10 mouse cellular contexts compared by ENCODE assay signal in genomic region chr6:127932697-127933096, GRCm38 (mm10). TPM values are rescaled to one million over a fixed set of nuclear protein-coding genes. Genes with fewer than 3 reads are reported as not detected.
DNase-seq lines count a peak whose midpoint lies in the region; ATAC-seq lines count a peak whose summit lies in the region.
"Had no signal": no experiment of that assay in that cellular context is flagged by ENCODE, and none has a peak within 500 bp of the region (broad histone marks: within the 10 kb centered on the region; RNA-seq: fewer than 3 reads in every experiment).

No protein-coding gene starts in this region.

- peaks cover 20% of the 10 kb centered on the region for H3K36me3 ChIP-seq in limb, embryonic 13.5 days
- H3K36me3 ChIP-seq: G1E had no signal

- H3K4me2 ChIP-seq in limb, embryonic 13.5 days (replicated peaks): no peak overlapping the region

- H3K9ac ChIP-seq in limb, embryonic 13.5 days: no peak overlapping the region

- H3K27me3 ChIP-seq in limb, embryonic 13.5 days: no peaks in the 10 kb centered on the region

- H3K9me3 ChIP-seq in limb, embryonic 13.5 days: no peaks in the 10 kb centered on the region

- ATAC-seq in limb, embryonic 13.5 days (ENCODE audit: low FRiP score, low read depth): 0 out of 2 replicates have a peak, but pooled peaks have one; percentile 16

- no peak overlapping the region for H3K27ac ChIP-seq in limb, embryonic 13.5 days

- intact Hi-C loops in heart, postnatal 14 days (cut with DNase I): no loop called here

- WGBS in limb, embryonic 13.5 days: 26% methylated on average over 5 of the region's 5 CpGs

- peaks cover 18% of the 10 kb centered on the region for H3K4me1 ChIP-seq in limb, embryonic 13.5 days

- no peak overlapping the region for H3K4me3 ChIP-seq in limb, embryonic 13.5 days

- peak; percentile 34 for DNase-seq in right cerebral cortex, adult 18-20 months
- no peak for DNase-seq in right cerebral cortex, adult 2 months (ENCODE audit: low spot score in 2 of 2)
- DNase-seq in heart, postnatal 14 days: peak; percentile 18 to 53
- no peak for DNase-seq in left cerebral cortex, adult 9 months (ENCODE audit: low spot score in 2 of 2)
- DNase-seq in layer of hippocampus, postnatal 36 days: no peak
- no peak for DNase-seq in MN1 (ENCODE audit: low spot score)
- DNase-seq in cerebellum, adult 8-10 months: no peak
- DNase-seq: left cerebral cortex, postnatal 4 days had no signal

RNA-seq across cellular contexts. Expression of gene Tspan11, which starts 45.3 kb away (rescaled TPM):
- total RNA-seq in heart, postnatal 14 days (2021): 1 to 10 TPM; 3.1 to 3.3 TPM
- 19.6 and 21.1 TPM in 2 replicates for polyA plus RNA-seq in limb, embryonic 13.5 days (2015; fragmentation: Nextera tagmentation; extraction: Ambion mirVana)
- total RNA-seq in layer of hippocampus, postnatal 36 days (2021): 1 to 10 TPM; 1.3 to 2.4 TPM
- polyA plus RNA-seq: G1E had no signal

Comparison
In these comparisons a context has a peak if more than half of its experiments do, and no peak if none do; other contexts are left out.
1. DNase-seq: peak in right cerebral cortex, adult 18-20 months (single experiment) and heart, postnatal 14 days (2 of 2); none in right cerebral cortex, adult 2 months (0 of 2), left cerebral cortex, adult 9 months (0 of 2), layer of hippocampus, postnatal 36 days (0 of 2), MN1 (single experiment) and cerebellum, adult 8-10 months (single experiment).